Mouse (Mus musculus) MEL (cell line): ENCODE results near the gene Aoah. TPM values are rescaled to one million over a fixed set of nuclear protein-coding genes. Genes with fewer than 3 reads are reported as not detected.

Source experiments
- DNase-seq: peaks from one replicate; pipeline ENCODE4 v3.0.0; 2011; ENCODE audit warnings: low read depth, low spot score
- H3K27ac ChIP-seq: 2 replicates; pipeline ENCODE4 v1.5.1; 2012; ENCODE audit warnings: low read depth, mild to moderate bottlenecking, control low read depth, low read length, moderate library complexity; ENCODE audit not compliant: control insufficient read depth
- H3K27me3 ChIP-seq, 2 experiments: fragments of 150-350 bp in 1 of 2; sonication (generic) in 1 of 2; 2 replicates each; pipeline ENCODE4 v1.6.1; 2012; ENCODE audit warnings: low read length in 2 of 2, mild to moderate bottlenecking in 2 of 2, improper control_type of control experiment in 1 of 2, moderate library complexity in 1 of 2; ENCODE audit not compliant: insufficient read depth in 2 of 2, control insufficient read depth in 1 of 2
- H3K36me3 ChIP-seq, 2 experiments: 2 replicates each; pipeline ENCODE4 v1.6.1; 2012 to 2014; ENCODE audit warnings: low read length in 2 of 2, improper control_type of control experiment in 1 of 2, inconsistent platforms in 1 of 2, mild to moderate bottlenecking in 1 of 2; ENCODE audit not compliant: insufficient read depth in 2 of 2, control insufficient read depth in 1 of 2
- H3K4me1 ChIP-seq, 2 experiments: fragments of 150-350 bp in 1 of 2; sonication (generic) in 1 of 2; 2 replicates each; pipeline ENCODE4 v1.6.1; 2012; ENCODE audit warnings: low read length in 2 of 2, improper control_type of control experiment in 1 of 2, mild to moderate bottlenecking in 1 of 2; ENCODE audit not compliant: insufficient read depth in 2 of 2, control insufficient read depth in 1 of 2
- H3K4me3 ChIP-seq, 2 experiments: fragments of 150-350 bp in 1 of 2; sonication (generic) in 1 of 2; 2 replicates each; pipeline ENCODE4 v1.5.1; 2012; ENCODE audit warnings: low read depth in 2 of 2, low read length in 2 of 2, mild to moderate bottlenecking in 2 of 2, moderate library complexity in 2 of 2, control low read depth in 1 of 2, improper control_type of control experiment in 1 of 2; ENCODE audit not compliant: control insufficient read depth in 1 of 2, insufficient read depth in 1 of 2
- H3K79me2 ChIP-seq: 2 replicates; pipeline ENCODE4 v1.6.1; 2012; ENCODE audit warnings: mild to moderate bottlenecking, low read length, moderate library complexity; ENCODE audit not compliant: control insufficient read depth, poor library complexity, insufficient read depth
- H3K9ac ChIP-seq: 2 replicates; pipeline ENCODE4 v1.6.1; 2012; ENCODE audit warnings: low read depth, mild to moderate bottlenecking, control low read depth, low read length, moderate library complexity; ENCODE audit not compliant: control insufficient read depth, poor library complexity, severe bottlenecking
- H3K9me3 ChIP-seq: fragments of 150-350 bp; sonication (generic); replicated peaks from 2 replicates; pipeline ENCODE4 v1.6.1; 2012; ENCODE audit warnings: mild to moderate bottlenecking, low read length, improper control_type of control experiment, moderate library complexity; ENCODE audit not compliant: insufficient read depth
- BHLHE40 ChIP-seq: IDR thresholded peaks from 2 replicates; pipeline ENCODE4 v1.6.1; 2012; ENCODE audit warnings: low read depth, mild to moderate bottlenecking, inconsistent platforms, low read length, improper control_type of control experiment, borderline replicate concordance
- CTCF ChIP-seq, 3 experiments: IDR thresholded peaks in 2 of 3; conservative IDR thresholded peaks in 1 of 3; 2 replicates each; pipeline ENCODE4 v1.5.1; 2011 to 2012; ENCODE audit warnings: low read length in 3 of 3, low read depth in 2 of 3, mild to moderate bottlenecking in 2 of 3, improper control_type of control experiment in 1 of 3, inconsistent platforms in 1 of 3, mixed read lengths in 1 of 3, moderate library complexity in 1 of 3; ENCODE audit not compliant: control insufficient read depth in 1 of 3, insufficient read depth in 1 of 3, poor library complexity in 1 of 3, severe bottlenecking in 1 of 3
- E2F4 ChIP-seq: IDR thresholded peaks from 2 replicates; pipeline ENCODE4 v1.6.1; 2011; ENCODE audit warnings: low read depth, low read length, improper control_type of control experiment, borderline replicate concordance
- EP300 ChIP-seq, 2 experiments: IDR thresholded peaks; 2 replicates each; pipeline ENCODE4 v1.6.1; 2011; ENCODE audit warnings: improper control_type of control experiment in 2 of 2, low read length in 2 of 2, low read depth in 1 of 2, mild to moderate bottlenecking in 1 of 2
- ETS1 ChIP-seq: IDR thresholded peaks from 2 replicates; pipeline ENCODE4 v1.6.1; 2012; ENCODE audit warnings: low read depth, mild to moderate bottlenecking, inconsistent platforms, low read length, improper control_type of control experiment, moderate library complexity
- JUND ChIP-seq: IDR thresholded peaks from 2 replicates; pipeline ENCODE4 v1.6.1; 2011; ENCODE audit warnings: low read depth, mild to moderate bottlenecking, improper control_type of control experiment, low read length
- MAX ChIP-seq: IDR thresholded peaks from 2 replicates; pipeline ENCODE4 v1.6.1; 2011; ENCODE audit warnings: low read length, improper control_type of control experiment
- MAZ ChIP-seq: IDR thresholded peaks from 2 replicates; pipeline ENCODE4 v1.6.1; 2012; ENCODE audit warnings: low read depth, mild to moderate bottlenecking, inconsistent platforms, low read length, improper control_type of control experiment
- MEF2A ChIP-seq: IDR thresholded peaks from 2 replicates; pipeline ENCODE4 v1.6.1; 2014; ENCODE audit warnings: low read depth, mild to moderate bottlenecking, inconsistent platforms, low read length, improper control_type of control experiment; ENCODE audit not compliant: poor library complexity, insufficient replicate concordance, severe bottlenecking; ENCODE audit errors: extremely low read depth
- MYC ChIP-seq: IDR thresholded peaks from 2 replicates; pipeline ENCODE4 v1.6.1; 2011; ENCODE audit warnings: low read depth, mild to moderate bottlenecking, low read length, improper control_type of control experiment, moderate library complexity
- NRF1 ChIP-seq: IDR thresholded peaks from 2 replicates; pipeline ENCODE4 v1.6.1; 2014; ENCODE audit warnings: low read depth, mild to moderate bottlenecking, inconsistent platforms, low read length, improper control_type of control experiment, moderate library complexity; ENCODE audit not compliant: poor library complexity, insufficient read depth, severe bottlenecking
- POLR2AphosphoS2 ChIP-seq: IDR thresholded peaks from 2 replicates; pipeline ENCODE4 v1.6.1; 2011; ENCODE audit warnings: low read length, improper control_type of control experiment
- POLR2AphosphoS5 ChIP-seq: IDR thresholded peaks from 2 replicates; pipeline ENCODE4 v1.6.1; 2012; ENCODE audit warnings: low read depth, borderline replicate concordance, mild to moderate bottlenecking, inconsistent platforms, low read length, moderate library complexity, mixed read lengths
- RAD21 ChIP-seq: IDR thresholded peaks from 2 replicates; pipeline ENCODE4 v1.6.1; 2011; ENCODE audit warnings: mild to moderate bottlenecking, low read depth, low read length, improper control_type of control experiment
- SIN3A ChIP-seq: IDR thresholded peaks from 2 replicates; pipeline ENCODE4 v1.6.1; 2012; ENCODE audit warnings: low read length, improper control_type of control experiment, inconsistent platforms
- SMC3 ChIP-seq: IDR thresholded peaks from 2 replicates; pipeline ENCODE4 v1.6.1; 2011; ENCODE audit warnings: low read depth, low read length, improper control_type of control experiment
- TAL1 ChIP-seq: IDR thresholded peaks from 2 replicates; pipeline ENCODE4 v1.6.1; 2012; ENCODE audit warnings: mild to moderate bottlenecking, inconsistent platforms, low read length, moderate library complexity, mixed read lengths
- TBP ChIP-seq: IDR thresholded peaks from 2 replicates; pipeline ENCODE4 v1.8.0; 2011; ENCODE audit warnings: low read depth, low read length, improper control_type of control experiment
- TCF12 ChIP-seq: IDR thresholded peaks from 2 replicates; pipeline ENCODE4 v1.6.1; 2014; ENCODE audit warnings: low read depth, mild to moderate bottlenecking, inconsistent platforms, low read length, improper control_type of control experiment, moderate library complexity
- UBTF ChIP-seq: IDR thresholded peaks from 2 replicates; pipeline ENCODE4 v1.6.1; 2012; ENCODE audit warnings: low read depth, mild to moderate bottlenecking, inconsistent platforms, low read length, improper control_type of control experiment, moderate library complexity, borderline replicate concordance; ENCODE audit not compliant: insufficient read depth
- USF1 ChIP-seq: IDR thresholded peaks from 2 replicates; pipeline ENCODE4 v1.6.1; 2014; ENCODE audit warnings: low read depth, mild to moderate bottlenecking, inconsistent platforms, low read length, improper control_type of control experiment, moderate library complexity
- ZC3H11A ChIP-seq: IDR thresholded peaks from 2 replicates; pipeline ENCODE4 v1.6.1; 2012; ENCODE audit warnings: low read depth, mild to moderate bottlenecking, inconsistent platforms, low read length, improper control_type of control experiment
- ZNF384 ChIP-seq: IDR thresholded peaks from 2 replicates; pipeline ENCODE4 v1.6.1; 2012; ENCODE audit warnings: low read depth, mild to moderate bottlenecking, inconsistent platforms, low read length, improper control_type of control experiment
- polyA plus RNA-seq, 2 experiments: library from polyadenylated mRNA; stranded (reverse) in 1 of 2; unstranded in 1 of 2; fragments of >175 nt in 1 of 2; fragments of >200 nt in 1 of 2; gene quantifications; 2 replicates each; pipeline versions ENCODE4 v1.2.1 to v1.2.4; 2012; ENCODE audit warnings: low replicate concordance in 2 of 2, low read depth in 1 of 2; ENCODE audit not compliant: insufficient read length in 2 of 2, insufficient read depth in 1 of 2, missing spikeins in 1 of 2
- total RNA-seq: library from RNA; depleted of rRNA; stranded (reverse); fragments of 300-350 nt; gene quantifications from 2 replicates; pipeline ENCODE4 v1.2.3, GENCODE M21; 2012

Gene Aoah
- total and polyA plus RNA-seq, 3 experiments, result not detected

GRCm38 (mm10) chr13:21033176-21033575 lies 239.3 kb downstream of the Aoah start:
- Histone ChIP-seq H3K4me3 (no peak overlapping the region), H3K79me2 (no peaks in the 10 kb centered on the region), H3K36me3 (no peaks in the 10 kb centered on the region), H3K27me3 (no peaks in the 10 kb centered on the region), H3K9me3 (no peaks in the 10 kb centered on the region), H3K9ac (no peak overlapping the region), H3K4me1 (no peaks in the 10 kb centered on the region), H3K27ac (no peak overlapping the region)
- TF ChIP-seq MEF2A, result no peak
- TF ChIP-seq MYC, result no peak
- TF ChIP-seq JUND, result no peak
- no peak for TF ChIP-seq POLR2AphosphoS2
- DNase-seq, result no peak

DNA sequence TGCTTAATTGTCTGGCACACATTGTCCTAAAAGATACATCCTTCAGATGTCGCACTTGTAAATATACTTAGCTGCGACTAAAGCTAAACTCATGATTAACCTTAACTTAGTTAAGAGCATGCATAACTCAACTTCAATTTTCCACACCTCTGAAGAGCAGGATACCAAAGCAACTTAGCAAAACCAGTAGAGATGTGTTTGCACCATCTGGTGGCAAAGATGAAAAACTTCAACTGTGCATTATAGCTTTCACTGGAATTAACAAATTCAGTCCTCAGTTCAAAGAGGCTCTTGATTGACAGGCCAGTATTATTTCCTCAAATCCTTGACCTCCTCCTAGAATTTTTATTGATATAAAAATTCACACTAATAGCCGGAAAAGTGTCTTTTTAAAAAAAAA lies 241.1 kb downstream of the Aoah start:
- no peak overlapping the region for H3K27ac ChIP-seq
- DNase-seq, result peak; percentile 2
- H3K27me3 ChIP-seq, result no peaks in the 10 kb centered on the region
- H3K9me3 ChIP-seq, result no peaks in the 10 kb centered on the region
- H3K9ac ChIP-seq, result no peak overlapping the region
- H3K36me3 ChIP-seq, result no peaks in the 10 kb centered on the region
- H3K4me1 ChIP-seq, result no peaks in the 10 kb centered on the region
- TF ChIP-seq RAD21 (peak; percentile 16), POLR2AphosphoS5 (no peak), TCF12 (no peak), CTCF (IDR thresholded peaks at IDR 0.05 in 2 of 3, conservative IDR thresholded peaks at IDR 0.05 in 1 of 3; ENCODE audit: control insufficient read depth in 1 of 3, insufficient read depth in 1 of 3, low read depth in 2 of 3, low read length in 3 of 3, poor library complexity in 1 of 3, severe bottlenecking in 1 of 3) (peak in 1 of 3 experiments; percentile 35; a peak in 2 of 6 replicates), MEF2A (no peak), SMC3 (peak; percentile 40), ETS1 (no peak)
- H3K4me3 ChIP-seq, result no peak overlapping the region
- H3K79me2 ChIP-seq, result no peaks in the 10 kb centered on the region

GRCm38 (mm10) chr13:21035981-21036380 lies 242.1 kb downstream of the Aoah start:
- no peak overlapping the region for H3K9ac ChIP-seq
- H3K4me1 ChIP-seq, result no peaks in the 10 kb centered on the region
- H3K79me2 ChIP-seq, result no peaks in the 10 kb centered on the region
- H3K4me3 ChIP-seq, result no peak overlapping the region
- H3K27ac ChIP-seq, result no peak overlapping the region
- no peak for DNase-seq
- H3K27me3 ChIP-seq, result no peaks in the 10 kb centered on the region
- H3K9me3 ChIP-seq, result no peaks in the 10 kb centered on the region
- TF ChIP-seq POLR2AphosphoS2, result no peak
- no peak for TF ChIP-seq SIN3A
- TF ChIP-seq TAL1, result no peak
- no peak for TF ChIP-seq TBP
- TF ChIP-seq NRF1, result no peak
- TF ChIP-seq USF1, result no peak
- no peak for TF ChIP-seq TCF12
- no peak for TF ChIP-seq MAZ
- TF ChIP-seq UBTF, result no peak
- no peak for TF ChIP-seq ZNF384
- no peak for TF ChIP-seq CTCF (IDR thresholded peaks at IDR 0.05 in 2 of 3, conservative IDR thresholded peaks at IDR 0.05 in 1 of 3; ENCODE audit: control insufficient read depth in 1 of 3, insufficient read depth in 1 of 3, low read depth in 2 of 3, low read length in 3 of 3, poor library complexity in 1 of 3, severe bottlenecking in 1 of 3)
- TF ChIP-seq ZC3H11A, result no peak
- TF ChIP-seq EP300 (IDR thresholded peaks at IDR 0.05; ENCODE audit: low read depth in 1 of 2, low read length in 2 of 2), result no peak
- TF ChIP-seq E2F4, result no peak
- no peak for TF ChIP-seq MAX
- TF ChIP-seq BHLHE40, result no peak
- TF ChIP-seq, all 39 proteins: peak for 0
- no peaks in the 10 kb centered on the region for H3K36me3 ChIP-seq
